Mouse (Mus musculus): ENCODE measurements around the gene 4931409K22Rik.
A peak's percentile ranks its signal among the peaks of the same experiment; 100 is the strongest.
"Not testable (repeated sequence)": the region's sequence is repeated elsewhere in the genome, so short reads cannot be mapped to it uniquely, and the experiment has no call there.

4931409K22Rik gene

GRCm38 (mm10) chr5:24593928-24594327, 37.3 kb upstream of the 4931409K22Rik start:
- no peak for DNase-seq (ENCODE audit: low read depth, low spot score)

GRCm38 (mm10) chr5:24593230-24593629, 36.6 kb upstream of the 4931409K22Rik start:
- no peak for DNase-seq (ENCODE audit: low read depth, low spot score)

GRCm38 (mm10) chr5:24592471-24593160, 36.0 kb upstream of the 4931409K22Rik start:
- no peak for DNase-seq (ENCODE audit: low read depth, low spot score)

- DNase-seq (ENCODE audit: low read depth, low spot score): no peak
Measured at GRCm38 (mm10) chr5:24591796-24592470, 35.3 kb upstream of the 4931409K22Rik start.

- no peak for DNase-seq (ENCODE audit: low read depth, low spot score)
Measured at GRCm38 (mm10) chr5:24591268-24591721, 34.7 kb upstream of the 4931409K22Rik start.

- no peak for DNase-seq (ENCODE audit: low read depth, low spot score)
Measured at GRCm38 (mm10) chr5:24589511-24590500, 33.2 kb upstream of the 4931409K22Rik start.

- DNase-seq (ENCODE audit: low read depth, low spot score): no peak
Measured at GRCm38 (mm10) chr5:24587200-24587577, 30.6 kb upstream of the 4931409K22Rik start.

- DNase-seq (ENCODE audit: low read depth, low spot score): peak; percentile 79
Measured at GRCm38 (mm10) chr5:24586547-24587199, 30.1 kb upstream of the 4931409K22Rik start, which contains the start of gene Chpf2. Gene Chpf2, plus strand, starts transcription at chr5:24586741.

- no peak for DNase-seq (ENCODE audit: low read depth, low spot score)
Measured at GRCm38 (mm10) chr5:24586106-24586505, 29.5 kb upstream of the 4931409K22Rik start.

- DNase-seq (ENCODE audit: low read depth, low spot score): no peak
Measured at GRCm38 (mm10) chr5:24578109-24578963, 21.7 kb upstream of the 4931409K22Rik start.

- peak; percentile 100 for DNase-seq (ENCODE audit: low read depth, low spot score)
Measured at GRCm38 (mm10) chr5:24577183-24577929, 20.7 kb upstream of the 4931409K22Rik start, which contains the start of gene Abcf2. Gene Abcf2, minus strand, starts transcription at chr5:24577467.

- DNase-seq (ENCODE audit: low read depth, low spot score): no peak
Measured at GRCm38 (mm10) chr5:24576801-24577182, 20.2 kb upstream of the 4931409K22Rik start.

GRCm38 (mm10) chr5:24575948-24576347, 19.3 kb upstream of the 4931409K22Rik start:
- DNase-seq (ENCODE audit: low read depth, low spot score): no peak

- not testable (repeated sequence) for DNase-seq (ENCODE audit: low read depth, low spot score)
Measured at GRCm38 (mm10) chr5:24555335-24555734, 1.3 kb downstream of the 4931409K22Rik start.

GRCm38 (mm10) chr5:24553621-24554244, 2.9 kb downstream of the 4931409K22Rik start:
- DNase-seq (ENCODE audit: low read depth, low spot score): no peak

- no peak for DNase-seq (ENCODE audit: low read depth, low spot score)
Measured at GRCm38 (mm10) chr5:24551317-24551688, 5.3 kb downstream of the 4931409K22Rik start.

GRCm38 (mm10) chr5:24550598-24551316, 5.9 kb downstream of the 4931409K22Rik start:
- no peak for DNase-seq (ENCODE audit: low read depth, low spot score)

- no peak for DNase-seq (ENCODE audit: low read depth, low spot score)
Measured at GRCm38 (mm10) chr5:24542643-24543042, 14.0 kb downstream of the 4931409K22Rik start.
